In the genomic region with DNA sequence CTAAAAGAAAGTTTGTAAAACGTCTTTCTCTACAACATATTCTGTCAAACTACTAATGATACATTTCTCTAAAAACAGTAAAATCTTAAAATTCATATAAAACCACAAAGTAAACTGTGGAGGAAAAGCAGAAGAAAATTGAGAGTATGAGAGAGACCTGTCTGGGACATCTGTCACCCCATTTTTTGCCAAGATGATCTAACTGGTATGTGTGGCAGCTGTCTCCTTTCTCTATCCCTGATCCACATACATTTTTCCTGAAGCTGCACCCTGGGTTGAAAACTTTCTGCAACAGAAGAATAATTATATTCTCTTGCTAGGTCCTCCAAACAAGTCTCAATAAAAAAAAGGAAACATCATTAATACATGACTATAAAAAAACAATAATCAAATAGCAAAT, we compare ENCODE assay signal across 9 mouse cellular contexts.
"Had no signal": no experiment of that assay in that cellular context is flagged by ENCODE, and none has a peak within 500 bp of the region (broad histone marks: within the 10 kb centered on the region; RNA-seq: fewer than 3 reads in every experiment).

No protein-coding gene starts in this region.

- ATAC-seq: liver, embryonic 12.5 days; midbrain, embryonic 15.5 days had no signal

- DNase-seq: kidney, postnatal 36 days; lung, embryonic 14.5 days; lung, postnatal 10 days; right cerebral cortex, postnatal 4 days; spleen, adult 18-20 months; thymus, adult 18-20 months; thymus, postnatal 14 days had no signal
